Mouse (Mus musculus) gastrocnemius, postnatal 4 days (tissue): Measurements from ENCODE around the gene Serpinb2. TPM values are rescaled to one million over a fixed set of nuclear protein-coding genes. Genes with fewer than 3 reads are reported as not detected.

Source experiments
- DNase-seq, 2 experiments: peaks; one replicate each; pipeline ENCODE4 v3.0.0; 2021 to 2022; ENCODE audit warnings: low spot score in 2 of 2, mixed read lengths in 2 of 2
- total RNA-seq, 2 experiments: library from RNA; stranded (reverse); gene quantifications; 2 replicates each; pipeline ENCODE4 v1.2.3; 2021

Gene Serpinb2
- total RNA-seq, 2 experiments from 2014 or later, result 0.21 TPM; not detected in 1

DNA sequence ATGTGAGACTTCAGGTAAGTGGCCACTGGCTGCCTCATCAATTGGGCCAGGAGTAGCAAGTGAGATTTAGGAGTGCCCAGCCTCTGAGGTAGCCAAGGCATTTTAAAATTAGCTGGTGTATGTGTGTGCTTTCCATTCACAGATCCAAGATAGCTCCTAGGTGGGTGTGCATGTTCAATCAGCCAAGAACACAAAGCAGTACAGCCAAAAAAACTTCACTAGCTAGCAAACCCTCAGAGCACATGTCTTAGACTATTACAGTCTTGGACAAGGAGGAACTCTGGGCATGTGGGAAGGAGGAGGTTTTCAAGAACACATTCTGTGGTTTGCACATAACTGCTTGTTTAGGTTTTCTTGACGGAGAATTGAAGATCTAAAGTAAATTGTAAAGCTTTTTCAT, 70.0 kb downstream of the Serpinb2 start:
- no peak for DNase-seq

DNA sequence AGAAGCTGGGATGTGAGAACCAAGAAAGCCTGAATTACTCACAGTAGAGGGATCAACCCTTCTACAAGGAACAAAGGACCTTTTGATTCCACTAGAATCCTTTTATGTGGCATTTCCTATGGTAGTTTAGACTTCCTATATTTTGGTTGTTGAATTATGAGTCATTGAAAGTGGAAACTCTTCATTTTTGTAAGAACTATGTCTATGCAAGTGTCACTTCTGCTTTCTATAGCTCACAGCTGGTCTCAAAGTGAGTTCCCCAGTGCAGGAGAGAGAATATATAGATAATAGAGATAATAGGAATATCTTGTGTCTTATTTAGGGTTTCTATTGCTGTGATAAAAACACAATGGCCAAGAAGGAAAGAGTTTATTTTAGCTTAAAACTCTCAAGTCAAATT, 71.7 kb downstream of the Serpinb2 start:
- DNase-seq, result no peak

DNA sequence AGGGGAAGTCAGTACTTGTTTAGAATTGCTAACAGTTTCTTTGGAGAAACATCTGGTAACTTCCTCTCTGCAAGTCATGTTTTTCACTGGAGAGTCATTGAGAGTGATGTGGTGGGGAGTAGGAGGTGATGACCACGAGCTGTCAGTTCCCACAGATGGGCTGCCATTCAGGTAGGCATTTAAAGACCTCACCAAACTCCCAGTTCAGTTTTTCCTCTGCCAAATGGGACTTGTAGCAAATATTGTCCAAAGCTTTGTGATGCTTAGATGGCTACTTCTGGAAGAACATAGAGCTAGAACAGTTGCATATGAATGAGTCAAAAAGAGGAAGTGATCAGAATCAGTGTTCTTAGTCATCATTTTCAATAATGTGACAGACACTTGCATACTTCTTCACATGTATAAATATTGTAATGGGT, 72.7 kb downstream of the Serpinb2 start:
- no peak for DNase-seq

DNA sequence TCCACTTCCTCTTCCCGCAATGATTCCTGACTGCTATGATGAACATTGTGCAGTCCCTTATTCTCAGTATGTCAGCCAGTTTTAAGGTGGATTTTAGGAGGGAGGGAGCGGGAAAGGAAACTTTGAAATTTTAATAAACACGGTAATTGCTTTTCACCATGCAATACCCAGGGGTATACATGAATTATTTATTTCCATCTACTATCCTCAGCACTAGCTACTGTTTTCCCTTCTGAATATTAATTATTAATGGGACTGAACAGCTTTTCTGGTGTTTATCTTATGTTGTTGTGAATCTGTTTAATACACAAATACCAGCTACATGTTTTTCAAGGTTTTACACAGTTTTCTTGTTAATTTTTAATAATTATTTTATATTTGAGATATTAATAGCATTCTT, 73.7 kb downstream of the Serpinb2 start:
- DNase-seq, result no peak

Other genes with a start within 250 kb of the Serpinb2 start
- gene Serpinb3b, start 233.1 kb upstream of the Serpinb2 start, total RNA-seq, result not detected
- not detected for gene Serpinb3c, start 233.1 kb upstream of the Serpinb2 start, total RNA-seq
- gene Serpinb11, start 150.2 kb upstream of the Serpinb2 start, total RNA-seq, result not detected
- gene Serpinb7, start 111.8 kb upstream of the Serpinb2 start, total RNA-seq, result not detected
- 1 to 10 TPM; 6.0 to 6.4 TPM for gene Serpinb8, start 78.6 kb downstream of the Serpinb2 start, total RNA-seq